Mouse (Mus musculus) hindbrain, embryonic 13.5 days (tissue): ENCODE results near the gene Egflam. TPM values are rescaled to one million over a fixed set of nuclear protein-coding genes. Genes with fewer than 3 reads are reported as not detected.

Source experiments
- ATAC-seq: fragments of 200-750 bp; cut with Nextera tagmentation; 2 replicates; pipeline ENCODE4 v1.8.0; 2017; ENCODE audit warnings: moderate TSS enrichment; ENCODE audit not compliant: low FRiP score
- H3K27ac ChIP-seq: fragments of 300-500 bp; sonication (generic); 2 replicates; pipeline ENCODE4 v1.5.1; 2015; ENCODE audit warnings: inconsistent platforms, mild to moderate bottlenecking, moderate library complexity
- H3K27me3 ChIP-seq: fragments of 300-500 bp; sonication (generic); 2 replicates; pipeline ENCODE4 v1.6.1; 2015; ENCODE audit warnings: mild to moderate bottlenecking, inconsistent platforms
- H3K36me3 ChIP-seq: fragments of 300-500 bp; sonication (generic); 2 replicates; pipeline ENCODE4 v1.6.1; 2015; ENCODE audit warnings: mild to moderate bottlenecking, inconsistent platforms
- H3K4me1 ChIP-seq: fragments of 300-500 bp; sonication (generic); replicated peaks from 2 replicates; pipeline ENCODE4 v1.6.1; 2015; ENCODE audit warnings: inconsistent platforms
- H3K4me2 ChIP-seq: fragments of 300-500 bp; sonication (generic); 2 replicates; pipeline ENCODE4 v1.6.1; 2015; ENCODE audit warnings: inconsistent platforms, mild to moderate bottlenecking, moderate library complexity
- H3K4me3 ChIP-seq: fragments of 300-500 bp; sonication (generic); 2 replicates; pipeline ENCODE4 v1.5.1; 2015; ENCODE audit warnings: mild to moderate bottlenecking, inconsistent platforms
- H3K9ac ChIP-seq: fragments of 300-500 bp; sonication (generic); 2 replicates; pipeline ENCODE4 v1.6.1; 2015; ENCODE audit warnings: mild to moderate bottlenecking, inconsistent platforms
- H3K9me3 ChIP-seq: fragments of 300-500 bp; sonication (generic); 2 replicates; pipeline ENCODE4 v1.6.1; 2016; ENCODE audit warnings: inconsistent platforms
- WGBS: fragments of 180-500 bp; shearing (Covaris S2); methylation state at CpG from one replicate; pipeline ENCODE4 v1.1.7; 2015; 5-methylcytosine and 5-hydroxymethylcytosine counted together
- polyA plus RNA-seq: library from polyadenylated mRNA; unstranded; fragments of >200 nt; fragmentation: Nextera tagmentation; extraction: Ambion mirVana; gene quantifications from 2 replicates; pipeline ENCODE4 v1.2.1, GENCODE M21; 2015

The Egflam gene
- polyA plus RNA-seq, result 13.7 and 16.1 TPM in 2 replicates

DNA sequence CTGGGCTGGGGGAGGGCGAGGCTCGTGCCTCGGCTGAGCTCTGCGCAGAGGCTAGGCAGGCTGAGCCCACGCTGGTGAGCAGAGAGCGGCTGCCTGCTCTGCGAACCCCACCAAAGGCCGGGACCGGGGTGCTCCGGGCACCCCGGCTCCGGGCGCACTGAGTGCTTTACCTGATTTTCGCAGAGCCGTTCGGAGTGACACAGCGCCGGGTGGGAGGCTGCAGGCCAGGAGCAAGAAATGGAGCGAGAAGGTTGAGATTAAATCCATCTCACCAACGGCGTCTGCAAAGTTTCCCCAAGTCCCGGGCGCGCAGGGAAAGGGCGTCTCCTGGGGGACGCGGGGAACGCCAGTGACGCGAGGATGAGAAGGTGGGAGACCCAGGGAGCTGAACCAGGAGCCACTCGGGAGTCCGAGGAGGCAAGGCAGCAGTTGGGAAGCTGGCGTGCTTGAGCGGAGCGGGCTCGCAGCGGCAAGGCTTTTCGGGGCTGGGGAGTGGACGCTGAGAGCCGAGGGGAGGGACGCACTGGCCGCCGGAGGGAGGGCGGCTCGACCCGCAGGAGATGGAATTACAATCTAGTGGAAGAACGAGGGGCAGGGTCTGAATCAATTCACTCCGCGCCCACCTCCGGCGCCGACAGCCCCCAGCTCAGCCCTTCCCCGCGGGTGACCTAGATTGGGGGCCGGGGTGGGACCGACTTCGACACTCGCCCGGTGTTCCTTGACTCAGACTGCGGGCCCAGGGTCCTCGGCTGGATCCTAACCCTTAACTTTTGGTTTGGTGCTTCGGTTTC lies at the start of gene Egflam:
Gene Egflam, minus strand, starts transcription at position 578 of the 791 bp plus-strand sequence.
- WGBS, result under 1% methylated on average over 62 of the region's 62 CpGs
- H3K27ac ChIP-seq, result peak within 1 kb of the TSS; percentile 14; the same call in 1 of the 2 replicates

DNA sequence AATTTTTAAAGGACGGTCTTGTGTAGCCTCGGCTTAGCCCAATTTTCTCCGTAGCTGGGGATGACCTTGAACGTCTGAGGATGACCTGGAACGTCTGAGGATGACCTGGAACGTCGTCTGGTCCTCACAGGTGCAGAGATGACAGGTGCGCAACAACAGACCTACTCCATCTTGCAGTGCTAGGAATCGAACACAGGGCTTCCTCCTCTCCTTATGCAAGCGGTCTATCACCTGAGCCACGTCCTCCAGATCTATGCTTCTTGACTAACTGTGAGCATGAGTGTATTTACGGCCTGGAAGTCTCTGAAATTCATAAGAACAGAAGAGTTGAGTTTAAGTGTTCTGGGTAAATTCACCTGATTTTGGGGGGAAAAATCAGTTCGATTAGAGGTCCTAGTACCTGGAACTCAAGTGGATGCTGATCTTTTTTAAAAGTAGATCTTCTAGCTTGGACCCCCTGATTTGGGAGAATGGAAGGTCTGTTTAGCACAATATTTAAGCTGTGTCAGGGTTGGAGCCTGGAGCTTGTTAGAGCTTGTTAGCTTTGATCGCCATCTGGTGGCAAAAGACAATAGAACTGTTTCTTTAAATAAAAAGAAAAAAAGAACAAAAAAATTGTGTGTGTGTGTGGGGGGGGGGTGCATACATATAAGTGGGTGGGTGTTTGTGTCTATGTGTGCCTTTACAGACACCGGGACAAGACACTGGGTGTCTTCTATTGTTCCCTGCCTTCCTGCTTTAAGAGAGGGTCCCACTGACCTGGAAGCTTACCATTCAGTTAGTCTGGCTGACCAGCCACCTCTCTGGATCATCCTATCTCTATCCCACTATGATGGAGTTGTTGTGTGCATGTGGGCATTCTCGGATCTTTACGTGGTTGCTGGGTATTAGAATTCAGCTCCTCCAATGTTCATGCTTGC lies 45.5 kb upstream of the Egflam start:
- ATAC-seq, result peak; percentile 75; the same call in 1 of the 2 replicates
- no peak overlapping the region for H3K9ac ChIP-seq
- H3K4me1 ChIP-seq, result no peaks in the 10 kb centered on the region

More for the DNA sequence above, at the start of gene Egflam:
- peak within 1 kb of the TSS; percentile 99 for H3K4me2 ChIP-seq
- H3K9ac ChIP-seq, result peak within 1 kb of the TSS; percentile 71
- peak within 1 kb of the TSS; percentile 63 for H3K4me3 ChIP-seq
- peak; percentile 69 for ATAC-seq
- H3K4me1 ChIP-seq, result peaks cover 10% of the 10 kb centered on the region
- no peaks in the 10 kb centered on the region for H3K36me3 ChIP-seq
- H3K9me3 ChIP-seq, result no peaks in the 10 kb centered on the region
- H3K27me3 ChIP-seq, result peaks cover 38% of the 10 kb centered on the region

DNA sequence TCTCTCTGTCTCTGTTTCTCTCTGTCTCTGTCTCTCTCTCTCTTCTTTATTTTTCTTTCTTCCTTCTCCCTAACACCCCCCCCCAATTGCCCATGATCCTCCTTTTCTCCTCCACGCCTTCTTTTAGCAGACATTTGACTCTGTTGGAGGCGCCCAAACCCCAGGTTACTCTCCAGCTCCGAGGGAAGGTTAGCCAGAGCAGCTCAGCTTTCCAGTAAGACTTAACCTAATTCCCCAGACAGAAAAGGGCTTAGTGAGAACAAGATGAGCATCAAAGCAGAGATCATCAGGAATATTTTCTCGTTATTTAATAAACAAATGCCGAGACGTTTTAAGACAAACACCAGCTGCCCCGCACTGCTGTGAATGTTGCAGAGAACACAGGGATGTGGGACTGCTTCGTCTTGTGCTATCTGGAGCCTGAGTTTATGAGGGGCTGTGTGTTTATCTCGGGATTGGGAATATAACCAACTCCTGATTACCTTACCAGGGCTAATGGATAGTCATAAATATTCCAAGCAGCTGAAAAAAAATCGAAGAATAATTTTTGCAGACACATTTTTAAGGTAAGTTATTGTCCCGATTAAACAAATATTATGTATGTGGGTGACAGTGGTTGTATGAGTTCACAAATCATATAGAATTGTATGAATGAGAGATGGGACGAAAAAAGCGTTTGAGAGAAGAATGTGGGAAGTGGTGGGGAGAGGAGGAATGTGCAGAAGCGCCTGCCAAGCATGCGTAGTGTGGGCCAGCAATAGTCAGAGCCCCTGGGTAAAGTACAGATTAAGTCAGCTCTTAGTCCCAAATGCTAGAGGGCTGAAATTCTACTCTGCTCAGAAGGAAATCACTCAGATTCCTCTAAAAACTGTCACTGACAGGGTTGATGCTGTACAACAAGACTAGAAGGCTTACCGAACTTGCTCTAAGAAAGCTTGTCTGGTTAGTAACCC lies 44.2 kb upstream of the Egflam start:
- whole genome bisulfite sequencing, result 75% methylated on average over 16 of the region's 16 CpGs
- no peak overlapping the region for H3K4me3 ChIP-seq
- no peaks in the 10 kb centered on the region for H3K27me3 ChIP-seq
- no peaks in the 10 kb centered on the region for H3K4me1 ChIP-seq
- ATAC-seq, result no peak
- H3K9ac ChIP-seq, result no peak overlapping the region
- H3K36me3 ChIP-seq, result no peaks in the 10 kb centered on the region
- H3K4me2 ChIP-seq, result no peak overlapping the region
- no peaks in the 10 kb centered on the region for H3K9me3 ChIP-seq
- H3K27ac ChIP-seq, result no peak overlapping the region

More for the DNA sequence above, 45.5 kb upstream of the Egflam start:
- 71% methylated on average over 17 of the region's 17 CpGs for WGBS
- H3K27ac ChIP-seq, result no peak overlapping the region
- H3K4me3 ChIP-seq, result no peak overlapping the region
- H3K27me3 ChIP-seq, result no peaks in the 10 kb centered on the region
- H3K36me3 ChIP-seq, result no peaks in the 10 kb centered on the region
- H3K4me2 ChIP-seq, result no peak overlapping the region
- no peaks in the 10 kb centered on the region for H3K9me3 ChIP-seq

DNA sequence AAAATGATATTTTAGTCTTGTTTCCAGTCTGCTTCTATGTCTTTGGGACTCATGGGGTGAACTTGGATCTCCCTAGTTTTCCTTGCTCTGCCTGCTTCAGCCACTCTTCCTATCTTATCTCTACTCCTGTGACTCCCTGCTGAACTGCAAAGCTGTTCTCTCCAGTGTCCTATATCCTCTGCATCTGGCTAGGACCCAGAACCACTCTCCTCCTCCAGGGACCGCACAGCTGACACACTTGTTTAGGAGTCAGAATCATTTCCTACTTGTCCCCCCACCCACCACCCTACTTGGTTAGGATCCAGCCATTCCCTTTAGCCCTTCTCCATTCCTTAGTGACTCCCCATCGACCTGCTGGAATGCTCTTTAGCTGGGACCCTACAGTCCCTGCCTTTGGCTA lies 26.1 kb upstream of the Egflam start:
- no peak for ATAC-seq
- Histone ChIP-seq H3K9ac (no peak overlapping the region), H3K4me1 (no peaks in the 10 kb centered on the region), H3K4me3 (no peak overlapping the region), H3K9me3 (no peaks in the 10 kb centered on the region), H3K27me3 (no peaks in the 10 kb centered on the region), H3K27ac (no peak overlapping the region), H3K4me2 (no peak overlapping the region), H3K36me3 (no peaks in the 10 kb centered on the region)
- 88% methylated on average over 2 of the region's 2 CpGs for WGBS

DNA sequence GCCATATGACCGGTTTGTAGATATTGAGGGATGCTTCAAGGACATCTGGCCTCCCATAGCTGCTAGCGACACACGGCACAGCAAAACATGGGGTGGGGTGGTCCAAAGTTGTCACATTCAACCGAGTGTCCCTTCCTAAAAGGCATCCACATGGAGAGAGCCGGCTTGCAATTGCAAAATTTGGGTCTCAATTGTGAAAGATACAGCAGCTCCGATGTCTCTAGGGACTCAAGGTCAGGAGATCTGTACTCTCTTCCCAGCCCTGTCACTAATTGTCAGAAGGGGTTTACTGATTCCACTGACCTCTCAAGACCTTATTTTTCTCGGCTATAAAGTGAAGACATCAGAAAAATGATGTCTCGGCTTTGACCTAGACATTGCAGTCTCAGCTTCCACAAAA lies 6.3 kb upstream of the Egflam start:
- Histone ChIP-seq H3K27ac (no peak overlapping the region), H3K4me1 (no peaks in the 10 kb centered on the region), H3K4me2 (no peak overlapping the region), H3K9me3 (no peaks in the 10 kb centered on the region), H3K4me3 (no peak overlapping the region), H3K27me3 (peaks cover 9% of the 10 kb centered on the region), H3K9ac (no peak overlapping the region), H3K36me3 (no peaks in the 10 kb centered on the region)
- 86% methylated on average over 8 of the region's 8 CpGs for WGBS
- no peak for ATAC-seq

DNA sequence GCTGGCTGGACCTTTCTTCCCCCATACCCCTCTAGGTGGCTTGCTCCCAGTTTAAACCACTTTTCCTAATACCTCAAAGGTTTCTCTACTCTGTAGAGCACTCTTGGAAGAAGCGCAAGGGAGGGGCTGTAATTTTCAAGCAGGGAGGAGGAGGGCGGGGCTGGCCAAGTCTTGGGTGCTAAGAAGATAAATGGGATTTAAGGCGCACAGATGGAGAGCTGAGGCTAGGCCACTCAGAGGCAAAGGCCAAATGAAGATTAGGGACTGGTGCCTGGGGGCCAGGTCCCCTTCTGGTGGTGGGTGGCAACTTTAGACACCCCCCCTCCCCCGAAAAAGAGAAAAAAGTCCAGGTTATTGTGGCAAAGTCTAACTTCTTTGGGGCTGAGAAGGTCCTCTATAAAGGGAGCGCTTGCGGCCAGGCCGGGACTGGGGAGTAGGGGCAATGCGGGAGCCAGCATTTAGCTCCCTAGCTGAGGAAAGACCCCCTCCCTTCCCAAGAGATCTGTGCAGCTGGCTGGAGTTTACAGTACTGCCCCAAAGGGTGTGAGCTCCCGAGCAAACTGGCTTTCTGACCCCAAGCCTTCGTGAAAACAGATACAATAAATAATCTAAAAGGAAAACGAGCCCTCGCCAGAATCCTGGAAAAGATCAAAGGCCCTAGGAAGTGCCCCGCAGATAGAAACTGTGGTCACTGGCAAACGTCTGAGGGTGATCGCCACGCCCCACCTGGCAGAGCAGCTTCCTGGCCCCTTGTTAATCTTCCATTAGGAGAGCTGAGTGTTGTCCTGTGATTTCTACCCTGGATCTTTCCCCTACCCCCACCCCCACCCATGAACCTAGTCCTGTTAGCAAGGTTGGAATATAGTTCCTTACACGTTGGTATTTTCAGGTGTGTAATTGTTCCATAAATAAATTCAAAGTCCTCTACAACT lies 680 bp upstream of the Egflam start:
- 6% methylated on average over 17 of the region's 17 CpGs for WGBS
- Histone ChIP-seq H3K27me3 (peaks cover 38% of the 10 kb centered on the region), H3K9me3 (no peaks in the 10 kb centered on the region), H3K36me3 (no peaks in the 10 kb centered on the region), H3K4me2 (peak overlapping the region; percentile 99), H3K4me1 (peaks cover 10% of the 10 kb centered on the region), H3K4me3 (peak overlapping the region; percentile 63), H3K9ac (peak overlapping the region; percentile 71), H3K27ac (peak overlapping the region; percentile 14; the same call in 1 of the 2 replicates)
- ATAC-seq, result peak; percentile 63

DNA sequence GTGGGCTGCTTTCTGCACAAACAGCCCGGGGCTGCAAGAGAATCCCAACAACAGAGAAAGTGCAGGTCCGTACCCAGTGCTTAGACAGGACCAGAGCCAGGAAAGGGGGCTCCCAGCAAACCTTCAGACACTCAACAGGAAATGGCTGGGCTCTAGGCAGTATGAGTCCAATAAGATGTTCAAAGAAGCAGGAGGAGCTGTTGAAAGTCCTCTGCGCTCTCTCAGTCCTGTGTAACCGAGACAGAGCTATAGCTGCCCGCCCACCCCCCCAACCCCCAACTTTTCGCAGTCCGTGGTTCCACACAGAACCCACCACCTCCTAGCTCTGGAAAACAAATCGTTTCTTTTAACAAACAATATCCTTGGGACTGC lies 763 bp downstream of the Egflam start:
- H3K27me3 ChIP-seq, result peaks cover 38% of the 10 kb centered on the region
- 3% methylated on average over 8 of the region's 8 CpGs for WGBS
- H3K27ac ChIP-seq, result 0 out of 2 replicates have a peak overlapping the region, but pooled peaks have one; percentile 14

DNA sequence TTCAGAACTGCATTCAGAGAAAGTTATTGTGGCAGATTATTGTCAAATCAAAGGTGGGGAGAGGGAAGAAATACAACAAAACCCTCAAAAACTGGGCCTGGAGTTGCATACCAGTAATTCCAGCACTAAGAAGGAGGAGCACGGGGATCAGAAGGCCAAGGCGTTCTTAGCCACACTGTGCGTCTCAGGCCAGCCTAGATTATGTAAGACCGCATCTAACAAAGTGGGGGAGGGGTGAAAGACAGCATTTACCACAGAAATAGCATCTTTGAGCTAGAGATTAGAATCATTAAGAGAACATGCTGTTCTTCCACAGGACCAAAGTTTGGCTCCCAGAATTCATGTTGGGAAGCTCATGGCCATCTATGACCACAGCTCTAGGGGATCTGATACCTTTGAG lies 14.8 kb downstream of the Egflam start:
- no peak overlapping the region for H3K9ac ChIP-seq
- no peaks in the 10 kb centered on the region for H3K4me1 ChIP-seq
- no peak overlapping the region for H3K27ac ChIP-seq
- no peak for ATAC-seq
- H3K36me3 ChIP-seq, result no peaks in the 10 kb centered on the region
- H3K4me3 ChIP-seq, result no peak overlapping the region
- no peaks in the 10 kb centered on the region for H3K27me3 ChIP-seq
- H3K4me2 ChIP-seq, result no peak overlapping the region
- H3K9me3 ChIP-seq, result no peaks in the 10 kb centered on the region
- 92% methylated on average over 4 of the region's 4 CpGs for WGBS

More for the DNA sequence above, 763 bp downstream of the Egflam start:
- peak overlapping the region; percentile 71 for H3K9ac ChIP-seq
- H3K4me1 ChIP-seq, result peaks cover 10% of the 10 kb centered on the region
- H3K4me2 ChIP-seq, result peak overlapping the region; percentile 99
- no peaks in the 10 kb centered on the region for H3K36me3 ChIP-seq
- ATAC-seq, result peak; percentile 43
- H3K4me3 ChIP-seq, result peak overlapping the region; percentile 63
- no peaks in the 10 kb centered on the region for H3K9me3 ChIP-seq

DNA sequence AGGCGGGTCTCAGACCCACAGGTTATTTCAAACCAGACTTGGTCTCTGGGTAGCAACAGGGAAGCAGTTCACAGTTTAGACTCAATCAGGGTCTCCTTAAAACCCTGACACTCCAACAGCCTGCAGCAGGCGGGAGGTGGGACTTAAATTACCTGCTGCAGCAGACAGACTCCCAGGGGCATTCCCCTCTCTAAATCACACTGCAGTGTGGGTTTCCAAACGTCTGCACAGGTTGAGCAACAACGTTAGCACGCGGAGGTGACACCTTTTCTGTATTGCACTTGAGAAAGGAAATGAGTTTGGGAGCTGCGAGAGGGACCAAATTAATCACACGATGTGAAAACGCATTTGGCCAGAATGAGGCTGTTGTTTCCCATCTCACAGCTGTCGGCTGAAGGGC lies 15.7 kb downstream of the Egflam start:
- peak; percentile 46; the same call in 1 of the 2 replicates for ATAC-seq
- WGBS, result 75% methylated on average over 10 of the region's 10 CpGs

DNA sequence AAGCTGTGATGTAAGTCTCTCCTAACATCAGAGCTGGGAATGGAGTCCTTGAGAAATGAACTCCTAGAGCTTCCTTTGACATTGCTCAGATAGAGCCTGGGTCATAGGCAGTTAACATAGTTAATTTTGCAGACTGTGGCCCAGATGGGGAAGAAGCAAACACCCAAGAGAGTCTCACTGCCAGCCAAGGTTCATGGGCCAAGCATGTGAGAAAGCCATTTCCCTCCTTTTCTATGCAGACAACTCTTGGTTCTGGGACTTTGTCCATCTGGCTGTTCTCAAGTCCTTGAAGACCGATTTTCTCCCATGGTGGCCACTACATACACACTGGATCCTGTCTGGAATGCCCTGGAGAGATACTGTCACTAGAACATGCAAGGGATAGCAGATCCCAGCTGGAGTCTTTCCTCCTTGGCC lies 45.6 kb downstream of the Egflam start:
- Histone ChIP-seq H3K9me3 (no peaks in the 10 kb centered on the region), H3K4me2 (no peak overlapping the region), H3K27ac (no peak overlapping the region), H3K9ac (no peak overlapping the region), H3K4me3 (no peak overlapping the region), H3K27me3 (no peaks in the 10 kb centered on the region), H3K36me3 (no peaks in the 10 kb centered on the region), H3K4me1 (no peaks in the 10 kb centered on the region)
- no peak for ATAC-seq
- 86% methylated on average over 1 of the region's 1 CpGs for WGBS

More for the DNA sequence above, 15.7 kb downstream of the Egflam start:
- Histone ChIP-seq H3K4me2 (no peak overlapping the region), H3K27me3 (no peaks in the 10 kb centered on the region), H3K36me3 (no peaks in the 10 kb centered on the region), H3K4me3 (no peak overlapping the region), H3K4me1 (no peaks in the 10 kb centered on the region), H3K9me3 (no peaks in the 10 kb centered on the region), H3K27ac (no peak overlapping the region), H3K9ac (no peak overlapping the region)
